Mouse (Mus musculus): ENCODE data around the gene Defb47. TPM values are rescaled to one million over a fixed set of nuclear protein-coding genes. Genes with fewer than 3 reads are reported as not detected.

The Defb47 gene
- not detected in 2 replicates for polyA plus RNA-seq (2016; fragmentation: Nextera tagmentation; extraction: Ambion mirVana)

- no peak within 1 kb of the TSS for H3K4me3 ChIP-seq
- no peaks in the 10 kb centered on the region for H3K9me3 ChIP-seq
- 0 out of 2 replicates have a peak, but pooled peaks cover 4% of the 10 kb centered on the region for H3K4me1 ChIP-seq
- no peak within 1 kb of the TSS for H3K27ac ChIP-seq
- H3K36me3 ChIP-seq, result no peaks in the 10 kb centered on the region
- H3K27me3 ChIP-seq (ENCODE audit: insufficient read depth, poor library complexity, severe bottlenecking), result peaks cover 3% of the 10 kb centered on the region; the same call in 1 of the 2 replicates
- WGBS, result 80% methylated on average over 8 of the region's 8 CpGs
- DNase-seq (ENCODE audit: low spot score), result no peak
Observed at GRCm38 (mm10) chr14:62997777-62998176, at the start of gene Defb47. Gene Defb47, plus strand, starts transcription at chr14:62998077.

GRCm38 (mm10) chr14:62956091-62956490 lies 41.8 kb upstream of the Defb47 start:
- peaks cover 75% of the 10 kb centered on the region for H3K36me3 ChIP-seq
- H3K9me3 ChIP-seq, result no peaks in the 10 kb centered on the region
- H3K4me1 ChIP-seq, result peaks cover 5% of the 10 kb centered on the region; the same call in 1 of the 2 replicates
- 83% methylated on average over 9 of the region's 9 CpGs for WGBS
- H3K27ac ChIP-seq, result no peak overlapping the region
- DNase-seq (ENCODE audit: low spot score), result no peak
- no peaks in the 10 kb centered on the region for H3K27me3 ChIP-seq (ENCODE audit: insufficient read depth, poor library complexity, severe bottlenecking)
- no peak overlapping the region for H3K4me3 ChIP-seq

- H3K4me1 ChIP-seq, result peaks cover 24% of the 10 kb centered on the region
- no peaks in the 10 kb centered on the region for H3K9me3 ChIP-seq
- no peak overlapping the region for H3K4me3 ChIP-seq
- peaks cover 15% of the 10 kb centered on the region for H3K36me3 ChIP-seq
- DNase-seq (ENCODE audit: low spot score), result no peak
- no peaks in the 10 kb centered on the region for H3K27me3 ChIP-seq (ENCODE audit: insufficient read depth, poor library complexity, severe bottlenecking)
- H3K27ac ChIP-seq, result no peak overlapping the region
- WGBS, result 87% methylated on average over 4 of the region's 4 CpGs
Observed at GRCm38 (mm10) chr14:62963632-62964031, 34.2 kb upstream of the Defb47 start.

- H3K4me3 ChIP-seq, result peak overlapping the region; percentile 49
Observed at GRCm38 (mm10) chr14:62965342-62965741, 32.5 kb upstream of the Defb47 start.

GRCm38 (mm10) chr14:62965811-62966520 lies 31.9 kb upstream of the Defb47 start:
- H3K27ac ChIP-seq, result peak overlapping the region; percentile 71
- H3K27me3 ChIP-seq (ENCODE audit: insufficient read depth, poor library complexity, severe bottlenecking), result no peaks in the 10 kb centered on the region
- H3K4me1 ChIP-seq, result peaks cover 25% of the 10 kb centered on the region
- no peak for DNase-seq (ENCODE audit: low spot score)
- H3K9me3 ChIP-seq, result no peaks in the 10 kb centered on the region
- 23% methylated on average over 15 of the region's 15 CpGs for WGBS
- H3K36me3 ChIP-seq, result no peaks in the 10 kb centered on the region
- peak overlapping the region; percentile 49 for H3K4me3 ChIP-seq

More at GRCm38 (mm10) chr14:62965342-62965741, 32.5 kb upstream of the Defb47 start:
- WGBS, result 73% methylated on average over 5 of the region's 5 CpGs
- peaks cover 25% of the 10 kb centered on the region for H3K4me1 ChIP-seq
- DNase-seq (ENCODE audit: low spot score), result no peak
- H3K27ac ChIP-seq, result peak overlapping the region; percentile 71
- H3K27me3 ChIP-seq (ENCODE audit: insufficient read depth, poor library complexity, severe bottlenecking), result no peaks in the 10 kb centered on the region
- no peaks in the 10 kb centered on the region for H3K36me3 ChIP-seq
- H3K9me3 ChIP-seq, result no peaks in the 10 kb centered on the region

GRCm38 (mm10) chr14:62975046-62975445 lies 22.8 kb upstream of the Defb47 start:
- DNase-seq (ENCODE audit: low spot score), result no peak
- no peak overlapping the region for H3K27ac ChIP-seq
- no peaks in the 10 kb centered on the region for H3K27me3 ChIP-seq (ENCODE audit: insufficient read depth, poor library complexity, severe bottlenecking)
- H3K36me3 ChIP-seq, result no peaks in the 10 kb centered on the region
- H3K4me1 ChIP-seq, result no peaks in the 10 kb centered on the region
- H3K4me3 ChIP-seq, result 0 out of 2 replicates have a peak overlapping the region, but pooled peaks have one; percentile 28
- H3K9me3 ChIP-seq, result no peaks in the 10 kb centered on the region
- WGBS, result 4% methylated on average over 5 of the region's 5 CpGs

- 72% methylated on average over 1 of the region's 1 CpGs for WGBS
- Histone ChIP-seq H3K4me1 (no peaks in the 10 kb centered on the region), H3K27ac (no peak overlapping the region), H3K27me3 (ENCODE audit: insufficient read depth, poor library complexity, severe bottlenecking) (no peaks in the 10 kb centered on the region), H3K9me3 (no peaks in the 10 kb centered on the region), H3K4me3 (no peak overlapping the region), H3K36me3 (no peaks in the 10 kb centered on the region)
- no peak for DNase-seq (ENCODE audit: low spot score)
Observed at GRCm38 (mm10) chr14:62979815-62980214, 18.1 kb upstream of the Defb47 start.

GRCm38 (mm10) chr14:62984410-62984809 lies 13.5 kb upstream of the Defb47 start, which contains the start of gene Defb48:
Gene Defb48, minus strand, starts transcription at chr14:62984510.
- 74% methylated on average over 1 of the region's 1 CpGs for WGBS
- Histone ChIP-seq H3K27ac (no peak within 1 kb of the TSS), H3K9me3 (no peaks in the 10 kb centered on the region), H3K36me3 (no peaks in the 10 kb centered on the region), H3K4me3 (no peak within 1 kb of the TSS), H3K4me1 (no peaks in the 10 kb centered on the region), H3K27me3 (ENCODE audit: insufficient read depth, poor library complexity, severe bottlenecking) (no peaks in the 10 kb centered on the region)
- no peak for DNase-seq (ENCODE audit: low spot score)

- 0 out of 2 replicates have a peak, but pooled peaks cover 4% of the 10 kb centered on the region for H3K4me1 ChIP-seq
- H3K27me3 ChIP-seq (ENCODE audit: insufficient read depth, poor library complexity, severe bottlenecking), result no peaks in the 10 kb centered on the region
- no peaks in the 10 kb centered on the region for H3K36me3 ChIP-seq
- WGBS, result 74% methylated on average over 3 of the region's 3 CpGs
- H3K4me3 ChIP-seq, result no peak overlapping the region
- H3K9me3 ChIP-seq, result no peaks in the 10 kb centered on the region
- no peak overlapping the region for H3K27ac ChIP-seq
- DNase-seq (ENCODE audit: low spot score), result no peak
Observed at GRCm38 (mm10) chr14:62991271-62991670, 6.6 kb upstream of the Defb47 start.

GRCm38 (mm10) chr14:62991849-62992510 lies 5.9 kb upstream of the Defb47 start:
- Histone ChIP-seq H3K27me3 (ENCODE audit: insufficient read depth, poor library complexity, severe bottlenecking) (no peaks in the 10 kb centered on the region), H3K27ac (no peak overlapping the region), H3K9me3 (no peaks in the 10 kb centered on the region), H3K4me3 (no peak overlapping the region), H3K4me1 (0 out of 2 replicates have a peak, but pooled peaks cover 4% of the 10 kb centered on the region), H3K36me3 (no peaks in the 10 kb centered on the region)
- DNase-seq (ENCODE audit: low spot score), result no peak
- 69% methylated on average over 7 of the region's 7 CpGs for WGBS

- Histone ChIP-seq H3K36me3 (no peaks in the 10 kb centered on the region), H3K27me3 (ENCODE audit: insufficient read depth, poor library complexity, severe bottlenecking) (peaks cover 3% of the 10 kb centered on the region; the same call in 1 of the 2 replicates), H3K9me3 (no peaks in the 10 kb centered on the region), H3K4me1 (no peaks in the 10 kb centered on the region), H3K4me3 (no peak overlapping the region), H3K27ac (no peak overlapping the region)
- no peak for DNase-seq (ENCODE audit: low spot score)
- 90% methylated on average over 4 of the region's 4 CpGs for WGBS
Observed at GRCm38 (mm10) chr14:62998977-62999376, 1.1 kb downstream of the Defb47 start.

- WGBS, result 70% methylated on average over 2 of the region's 2 CpGs
- DNase-seq (ENCODE audit: low spot score), result no peak
- Histone ChIP-seq H3K27ac (no peak overlapping the region), H3K4me3 (no peak overlapping the region), H3K4me1 (no peaks in the 10 kb centered on the region), H3K36me3 (no peaks in the 10 kb centered on the region), H3K27me3 (ENCODE audit: insufficient read depth, poor library complexity, severe bottlenecking) (peaks cover 3% of the 10 kb centered on the region; the same call in 1 of the 2 replicates), H3K9me3 (no peaks in the 10 kb centered on the region)
Observed at GRCm38 (mm10) chr14:63002588-63002987, 4.7 kb downstream of the Defb47 start.

- no peaks in the 10 kb centered on the region for H3K4me1 ChIP-seq
- 93% methylated on average over 5 of the region's 5 CpGs for whole genome bisulfite sequencing
- H3K36me3 ChIP-seq, result no peaks in the 10 kb centered on the region
- H3K9me3 ChIP-seq, result no peaks in the 10 kb centered on the region
- H3K4me3 ChIP-seq, result no peak within 1 kb of the TSS
- H3K27me3 ChIP-seq (ENCODE audit: insufficient read depth, poor library complexity, severe bottlenecking), result peaks cover 9% of the 10 kb centered on the region; the same call in 1 of the 2 replicates
- H3K27ac ChIP-seq, result no peak within 1 kb of the TSS
- no peak for DNase-seq (ENCODE audit: low spot score)
Observed at GRCm38 (mm10) chr14:63011471-63011870, 13.6 kb downstream of the Defb47 start, which contains the start of gene Defb43. Gene Defb43, plus strand, starts transcription at chr14:63011771.

Measured in heart, embryonic 10.5 days (tissue).